Mouse (Mus musculus): ENCODE results near the gene Arid3c.
"Not testable (repeated sequence)": the region's sequence is repeated elsewhere in the genome, so short reads cannot be mapped to it uniquely, and the experiment has no call there.

Arid3c gene

DNA sequence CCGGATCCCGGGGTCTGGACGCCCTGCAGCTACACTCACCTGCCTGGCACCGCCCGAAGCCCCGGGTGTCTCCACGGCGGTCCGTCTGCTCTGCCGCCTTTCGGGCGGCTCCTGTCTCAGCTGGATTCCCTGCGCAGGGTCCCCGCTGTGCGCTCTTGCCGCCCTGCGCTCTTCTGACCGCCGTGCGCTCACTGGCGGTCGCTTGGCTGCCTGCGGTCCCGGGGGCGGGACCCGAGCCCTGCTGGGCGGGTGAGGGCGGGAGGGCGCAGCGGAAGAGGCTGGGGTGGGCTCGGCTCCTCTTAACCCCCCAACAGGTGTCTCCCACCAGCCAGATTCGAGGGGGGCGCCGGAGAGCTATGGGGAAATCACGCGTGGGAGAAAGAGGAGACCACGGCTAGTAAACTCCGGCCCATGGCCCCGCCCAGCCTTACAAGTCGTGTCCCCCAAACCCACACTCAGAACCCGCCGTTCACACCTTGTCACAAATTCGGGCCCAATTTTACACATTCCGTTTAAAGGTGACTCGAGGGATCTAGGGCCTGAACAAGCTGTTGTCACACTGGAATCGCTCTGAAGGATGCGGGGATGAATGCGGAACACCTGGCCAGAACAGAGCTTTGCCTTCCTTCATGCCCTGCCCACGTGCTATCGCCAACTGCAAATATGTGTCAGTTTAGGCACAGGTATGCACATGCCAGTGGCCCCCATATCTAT is at the start of gene Arid3c:
TSS of gene Arid3c (minus strand) at position 91 of the 714 bp plus-strand sequence.
- DNase-seq: no peak

DNA sequence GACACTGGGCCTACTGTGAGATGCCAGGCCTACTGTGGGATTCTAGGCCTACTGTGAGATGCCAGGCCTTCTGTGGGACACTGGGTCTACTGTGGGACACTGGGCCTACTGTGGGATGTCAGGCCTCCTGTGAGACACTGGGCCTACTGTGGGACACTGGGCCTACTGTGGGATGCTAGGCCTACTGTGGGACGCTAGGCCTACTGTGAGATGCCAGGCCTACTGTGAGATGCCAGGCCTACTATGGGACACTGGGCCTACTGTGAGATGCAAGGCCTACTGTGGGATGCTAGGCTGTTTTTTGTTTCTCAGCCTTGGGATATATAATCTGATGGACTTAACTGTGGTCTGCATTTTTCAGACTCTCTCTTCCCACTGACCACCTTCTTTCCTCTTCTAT is 44.9 kb upstream of the Arid3c start:
- not testable (repeated sequence) for DNase-seq

DNA sequence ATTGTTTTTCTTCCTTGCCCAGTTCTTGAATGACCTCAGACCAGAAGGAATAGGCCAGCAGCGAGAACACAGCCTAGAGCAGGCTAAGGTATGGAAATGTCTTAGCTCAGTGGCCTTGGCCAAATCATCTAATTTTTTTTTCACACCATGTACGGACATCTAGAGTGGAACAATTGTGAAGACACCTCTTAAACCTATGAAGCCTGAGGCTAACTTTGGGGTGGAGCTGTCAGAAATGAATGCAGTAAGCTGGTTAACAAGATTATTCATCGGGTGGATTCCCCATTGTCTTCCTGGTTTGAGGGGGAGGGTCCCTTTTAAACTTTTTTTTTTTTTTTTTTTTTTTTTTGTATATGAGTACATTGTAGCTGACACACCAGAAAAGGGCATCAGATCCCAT is 43.6 kb upstream of the Arid3c start:
- not testable (repeated sequence) for DNase-seq

DNA sequence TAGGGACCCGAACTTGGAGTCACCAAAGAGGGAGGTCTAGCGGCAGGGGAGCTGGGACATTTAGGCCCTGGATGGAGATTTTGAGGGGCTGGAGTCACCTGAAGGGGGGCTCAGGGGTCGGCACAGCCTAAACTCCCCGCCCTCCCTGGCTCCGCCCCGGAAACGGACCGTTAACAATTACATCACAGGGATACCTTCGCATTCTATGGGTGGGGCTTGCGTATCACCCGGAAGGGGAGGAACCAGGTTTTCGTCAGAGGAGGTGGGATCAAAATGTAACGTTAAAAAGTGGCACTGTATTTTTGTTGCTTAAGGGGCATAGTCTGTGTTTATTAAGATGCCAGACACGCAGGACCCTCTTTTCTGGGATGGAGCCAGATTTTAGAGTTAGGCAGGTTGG is 43.1 kb upstream of the Arid3c start, which contains the start of gene Ccl27a:
TSS of gene Ccl27a (minus strand) at position 246 of the 400 bp plus-strand sequence.
- DNase-seq: peak; percentile 91

DNA sequence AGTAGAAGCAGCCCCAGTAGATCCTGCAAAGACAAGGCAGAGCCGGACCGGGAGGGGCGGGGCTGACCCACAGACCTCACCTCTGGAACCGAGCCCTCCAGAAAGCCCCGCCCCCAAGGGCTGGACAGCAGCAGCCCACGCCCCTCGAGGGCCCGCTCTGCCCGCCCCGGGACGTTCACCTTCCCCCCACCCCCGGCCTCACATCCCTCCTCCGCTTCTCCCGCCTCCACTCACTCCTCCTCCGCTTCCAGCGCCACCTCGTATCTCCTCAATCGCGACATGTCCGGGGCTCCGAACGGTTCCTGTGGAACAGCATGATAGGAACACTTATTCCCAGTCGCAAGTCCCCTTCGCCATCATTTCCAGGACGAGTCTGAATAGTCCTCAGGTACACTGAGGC is 42.6 kb upstream of the Arid3c start:
- DNase-seq: peak; percentile 86

DNA sequence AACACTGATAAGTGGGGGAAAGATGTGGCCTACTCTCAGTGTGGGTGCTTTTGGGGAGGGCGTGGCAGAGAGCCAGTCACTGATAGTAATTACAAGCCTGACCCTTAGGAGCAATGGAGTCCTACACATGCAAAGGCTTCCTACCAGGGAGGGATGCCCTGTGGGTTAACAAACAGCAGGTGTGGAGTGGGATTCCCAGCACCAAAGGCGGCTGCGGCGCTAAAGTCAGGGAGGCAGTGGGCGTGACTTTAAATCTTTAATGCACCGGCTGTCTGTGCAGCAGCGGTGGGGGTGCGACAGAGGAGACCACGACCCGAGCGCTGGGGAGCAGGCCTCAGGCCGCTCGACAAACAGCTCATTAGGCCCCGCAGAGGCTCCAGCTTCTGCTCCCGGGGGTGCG is 42.0 kb upstream of the Arid3c start:
- DNase-seq: not testable (repeated sequence)

DNA sequence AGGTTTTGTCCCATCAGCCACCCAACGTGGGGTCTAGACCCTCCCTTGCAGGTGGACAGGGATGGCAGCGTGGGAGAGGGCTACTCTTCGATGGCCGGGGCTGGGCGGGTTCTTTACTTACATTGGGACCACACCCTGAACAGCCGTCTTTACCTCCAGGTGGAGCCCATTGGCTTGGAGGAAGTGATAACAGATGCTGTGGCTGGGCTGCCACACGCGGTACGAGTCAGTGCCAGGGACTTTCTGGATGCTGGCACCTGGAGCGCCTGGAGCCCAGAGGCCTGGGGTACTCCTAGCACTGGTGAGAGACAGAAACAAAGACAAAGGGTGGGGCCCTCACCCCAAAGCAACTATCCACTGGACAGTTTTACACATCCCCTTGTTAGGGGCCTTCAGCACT is 36.4 kb upstream of the Arid3c start:
- DNase-seq: not testable (repeated sequence)

DNA sequence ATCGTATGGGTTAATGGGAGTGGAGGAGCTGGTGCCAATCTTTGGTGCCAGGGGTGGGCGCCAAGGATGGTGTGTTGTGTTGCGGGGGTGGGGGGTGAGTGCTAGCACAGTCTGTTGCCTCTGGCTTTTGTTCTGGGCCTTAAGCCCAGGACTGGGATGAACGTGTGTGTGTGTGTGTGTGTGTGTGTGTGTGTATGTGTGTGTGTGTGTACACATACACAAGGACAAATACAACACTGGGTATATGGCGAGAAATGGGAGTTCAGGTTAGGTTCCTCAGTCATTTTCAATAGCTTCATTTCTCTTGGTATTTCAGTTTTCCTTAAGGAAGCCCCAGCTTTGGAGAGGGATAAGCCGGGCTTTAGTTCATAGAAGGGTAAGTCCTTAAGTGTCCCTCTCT is 32.2 kb upstream of the Arid3c start:
- DNase-seq: not testable (repeated sequence)

DNA sequence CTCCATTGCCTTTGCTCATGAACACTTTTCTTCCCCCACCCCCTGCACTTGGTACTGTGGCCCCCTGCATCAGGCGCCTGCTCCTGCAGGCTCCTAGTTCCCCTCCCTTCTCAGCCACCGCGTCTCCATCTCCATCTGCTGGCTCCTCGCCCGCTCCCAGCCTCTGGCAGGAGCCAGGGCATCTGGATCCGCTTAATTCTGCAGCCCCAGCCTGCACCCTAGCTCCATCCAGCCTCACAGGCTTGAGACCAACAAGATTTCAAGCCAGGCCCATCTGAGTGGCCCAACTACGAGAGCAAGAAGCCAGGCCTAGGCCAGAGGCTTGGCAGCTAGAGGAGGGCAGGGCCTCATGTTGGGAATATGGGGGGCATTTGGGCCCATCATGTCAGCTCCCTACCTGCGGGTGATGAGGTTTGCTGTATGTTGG is 31.8 kb upstream of the Arid3c start:
- DNase-seq: peak; percentile 78

DNA sequence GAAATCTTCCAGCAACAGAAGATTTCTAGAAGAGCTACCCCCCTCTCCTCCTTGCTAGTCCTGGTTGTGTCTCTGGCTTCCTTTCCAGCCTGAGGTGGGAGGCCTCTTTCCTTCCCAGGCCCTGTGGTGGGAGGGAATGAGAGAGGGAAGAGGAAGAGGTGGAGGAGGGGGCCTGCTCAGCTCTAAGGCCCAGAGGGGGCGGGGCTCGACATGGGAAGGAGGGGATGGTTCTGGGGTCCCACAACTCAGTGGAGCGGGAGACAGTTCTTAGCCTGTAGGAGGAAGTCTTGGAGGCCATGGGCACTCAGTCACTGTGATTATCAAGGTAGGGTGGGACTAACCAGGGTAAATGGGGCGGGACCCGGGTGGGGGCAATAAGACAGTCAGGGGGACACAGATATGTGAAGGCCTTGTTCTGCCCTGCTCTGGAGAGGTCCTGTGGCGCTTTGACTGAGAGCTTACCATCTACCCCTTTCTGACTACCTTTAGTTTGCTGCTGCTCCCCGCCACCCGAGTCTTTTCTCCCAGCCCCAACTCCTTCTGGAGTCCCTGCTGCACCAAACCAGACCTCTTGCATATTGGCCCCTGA is 31.3 kb upstream of the Arid3c start:
- peak; percentile 38 for DNase-seq

DNA sequence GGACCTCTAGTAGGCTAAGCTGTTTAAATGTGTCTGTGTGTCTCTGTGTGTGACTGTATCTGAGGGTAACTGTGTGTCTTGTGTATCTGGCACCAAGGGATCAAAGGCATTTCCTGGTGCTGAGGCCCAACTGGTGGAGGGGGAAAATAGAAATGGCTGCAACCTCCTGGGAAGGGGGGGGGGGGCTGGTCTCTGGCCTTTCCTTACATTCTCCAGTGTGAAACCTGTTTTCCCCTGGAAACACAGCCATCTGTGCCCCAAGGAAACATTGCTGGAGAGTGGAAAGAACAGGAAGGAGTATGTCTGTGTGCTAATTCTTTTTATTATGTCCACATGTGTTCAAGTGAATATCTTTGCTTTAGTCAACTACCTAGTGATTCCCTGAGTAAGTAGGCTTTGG is 30.7 kb upstream of the Arid3c start:
- DNase-seq: no peak

DNA sequence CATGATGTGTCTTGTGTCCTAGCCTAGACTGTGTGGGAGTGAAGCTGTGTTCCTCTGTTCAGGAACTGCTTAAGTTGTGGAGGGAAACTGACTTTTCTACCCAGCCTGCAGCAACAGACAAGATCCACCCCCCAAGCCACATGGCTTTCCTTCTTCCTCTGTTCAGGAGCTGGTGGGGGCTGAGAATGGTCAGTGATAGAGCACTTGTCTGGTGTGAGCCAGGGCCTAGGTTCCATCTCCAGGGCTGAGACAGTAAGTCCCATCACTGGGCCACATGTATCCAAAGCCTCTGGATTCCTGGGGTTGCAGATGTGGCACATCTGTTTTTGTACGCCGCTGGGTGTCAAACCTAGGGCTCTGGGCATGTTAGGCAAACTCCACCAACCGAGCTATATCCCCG is 30.0 kb upstream of the Arid3c start:
- DNase-seq: no peak

DNA sequence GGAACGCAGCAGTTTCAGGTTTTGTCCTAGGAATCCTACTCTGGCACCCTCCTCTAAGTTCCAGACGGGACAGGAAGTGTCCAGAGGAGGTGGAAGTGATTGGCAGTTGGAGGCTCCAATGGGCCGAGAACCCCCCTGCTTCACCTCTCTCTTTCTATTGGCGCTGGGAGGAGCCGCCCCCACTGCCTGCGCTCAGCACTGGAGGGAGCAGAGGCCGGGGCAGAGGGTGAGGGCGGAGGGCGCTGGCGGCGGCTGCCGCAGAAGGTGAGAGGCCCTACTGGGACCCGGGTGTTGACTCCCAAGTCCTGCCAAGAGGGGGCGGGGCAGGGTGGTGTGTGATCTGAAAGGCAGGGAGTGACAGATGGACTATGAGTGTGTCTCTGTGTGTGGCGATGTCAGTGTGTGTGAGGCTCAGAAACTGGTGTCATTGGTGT is 29.4 kb upstream of the Arid3c start:
- DNase-seq: peak; percentile 96

DNA sequence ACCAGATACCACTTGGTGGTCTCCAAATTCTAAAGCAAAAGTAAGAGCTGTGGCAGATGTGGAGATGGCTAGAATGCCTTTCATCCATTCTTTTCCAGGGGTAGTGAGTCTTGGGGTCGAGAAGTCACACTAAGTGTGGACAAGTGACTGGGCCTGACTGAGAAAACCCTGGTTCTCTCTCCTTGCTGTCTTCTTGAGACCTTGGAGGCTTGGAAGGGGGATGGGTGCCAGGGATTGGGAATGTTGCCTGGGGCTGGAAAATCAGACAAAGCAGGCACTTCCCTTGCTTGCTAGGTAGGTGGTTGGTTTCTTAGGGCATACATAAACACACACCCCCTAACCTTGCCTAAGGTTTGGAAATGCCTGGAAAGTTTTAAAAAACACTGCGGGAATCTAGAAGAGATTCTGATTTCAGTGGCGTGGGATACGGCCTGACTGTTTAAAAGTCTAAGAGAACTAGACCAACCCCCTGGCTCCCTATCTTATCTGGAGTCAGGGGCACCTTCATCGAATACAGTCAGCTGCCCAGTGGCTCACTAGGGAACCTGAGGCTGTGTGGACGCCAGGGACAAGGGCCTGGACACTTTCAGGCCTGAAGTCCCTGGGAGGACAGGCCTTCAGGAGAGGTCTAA is 28.8 kb upstream of the Arid3c start:
- DNase-seq: no peak

DNA sequence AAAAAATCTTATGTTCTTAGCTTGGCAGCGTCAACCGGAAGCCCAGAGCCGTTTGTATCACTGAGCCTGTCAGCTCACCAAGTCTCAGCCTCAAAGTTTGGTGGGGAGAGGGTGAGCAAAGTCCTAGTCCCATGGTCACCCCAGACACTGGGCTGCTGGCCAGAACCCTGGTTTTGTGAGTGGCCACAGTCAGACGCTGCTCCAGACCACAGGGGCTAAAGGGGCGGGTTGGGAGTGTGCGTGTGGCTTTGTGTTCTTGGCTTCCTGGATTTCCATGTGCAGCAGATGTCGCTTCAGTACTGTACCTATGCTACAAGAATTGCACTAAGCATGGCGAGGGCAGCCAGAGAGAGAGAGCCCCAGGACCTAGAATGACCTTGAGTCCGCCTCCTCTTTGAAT is 28.3 kb upstream of the Arid3c start:
- peak; percentile 80 for DNase-seq

DNA sequence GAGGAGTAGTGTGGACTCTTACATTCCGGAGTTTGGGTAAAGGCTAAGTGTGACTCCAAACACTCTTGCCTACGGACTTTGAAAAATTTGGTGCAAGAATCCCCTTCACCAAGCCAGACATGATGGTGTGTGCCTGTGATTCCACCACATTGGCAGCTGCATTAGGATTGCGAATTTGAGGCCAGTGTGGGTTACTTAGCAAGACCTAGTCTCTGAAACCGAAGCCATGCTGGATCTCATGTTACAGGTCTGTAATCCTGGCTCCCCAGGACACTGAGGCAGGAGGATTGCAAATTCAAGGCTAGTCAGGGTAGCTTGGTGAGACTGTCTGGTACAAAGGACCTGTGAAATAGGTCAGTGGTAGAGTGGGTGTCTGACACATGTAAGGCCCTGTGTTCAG is 27.8 kb upstream of the Arid3c start:
- no peak for DNase-seq

DNA sequence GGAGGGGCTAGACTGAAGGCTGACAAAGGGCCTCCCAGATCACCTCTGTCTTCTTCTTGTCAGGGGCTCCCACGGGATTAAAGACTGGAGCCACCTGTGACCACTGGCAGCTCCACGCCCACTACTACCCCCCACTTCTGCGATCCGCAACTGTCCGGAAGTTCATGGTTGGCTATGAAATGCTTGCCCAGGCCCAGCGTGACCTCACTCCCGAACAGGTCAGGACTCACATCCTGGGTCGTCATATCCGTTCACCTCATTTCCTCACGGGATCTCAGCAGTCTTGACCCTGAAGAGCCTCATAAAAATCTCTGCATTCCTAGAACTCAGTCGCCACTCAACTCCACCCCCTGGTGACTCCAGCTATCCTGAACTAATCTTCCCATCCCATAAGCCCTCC is 27.1 kb upstream of the Arid3c start:
- no peak for DNase-seq

DNA sequence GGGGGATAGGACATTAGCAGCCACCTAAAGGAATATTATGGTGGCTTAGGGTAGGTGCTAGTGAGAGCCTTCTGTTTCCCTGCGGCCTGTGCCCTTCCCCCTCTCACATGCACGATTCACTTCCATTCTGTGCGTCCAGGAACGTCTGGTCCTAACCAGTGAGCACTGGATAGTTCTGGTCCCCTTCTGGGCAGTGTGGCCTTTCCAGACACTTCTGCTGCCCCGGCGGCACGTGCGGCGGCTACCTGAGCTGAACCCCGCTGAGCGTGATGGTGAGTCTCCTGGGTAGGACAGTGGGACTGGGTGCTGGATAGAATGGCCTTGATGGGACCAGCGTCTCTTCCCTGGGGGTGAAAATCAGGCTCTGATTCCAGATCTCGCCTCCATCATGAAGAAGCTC is 26.4 kb upstream of the Arid3c start:
- no peak for DNase-seq

DNA sequence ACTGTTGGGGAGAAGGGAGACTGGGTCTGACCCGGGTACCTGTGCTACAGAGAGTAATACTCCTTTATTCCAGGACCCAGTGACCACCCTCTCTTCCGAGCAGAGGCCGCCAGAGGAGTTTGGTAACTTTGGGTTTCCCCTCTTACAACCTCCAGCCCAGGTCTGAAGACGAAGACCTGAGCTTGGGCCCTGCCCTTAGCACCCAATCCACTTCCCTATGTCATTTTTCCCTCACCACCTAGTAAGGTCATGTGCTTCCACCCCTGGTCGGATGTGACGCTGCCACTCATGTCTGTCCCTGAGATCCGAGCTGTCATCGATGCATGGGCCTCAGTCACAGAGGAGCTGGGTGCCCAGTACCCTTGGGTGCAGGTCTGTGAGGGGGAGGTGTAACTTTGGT is 25.5 kb upstream of the Arid3c start:
- DNase-seq: no peak

DNA sequence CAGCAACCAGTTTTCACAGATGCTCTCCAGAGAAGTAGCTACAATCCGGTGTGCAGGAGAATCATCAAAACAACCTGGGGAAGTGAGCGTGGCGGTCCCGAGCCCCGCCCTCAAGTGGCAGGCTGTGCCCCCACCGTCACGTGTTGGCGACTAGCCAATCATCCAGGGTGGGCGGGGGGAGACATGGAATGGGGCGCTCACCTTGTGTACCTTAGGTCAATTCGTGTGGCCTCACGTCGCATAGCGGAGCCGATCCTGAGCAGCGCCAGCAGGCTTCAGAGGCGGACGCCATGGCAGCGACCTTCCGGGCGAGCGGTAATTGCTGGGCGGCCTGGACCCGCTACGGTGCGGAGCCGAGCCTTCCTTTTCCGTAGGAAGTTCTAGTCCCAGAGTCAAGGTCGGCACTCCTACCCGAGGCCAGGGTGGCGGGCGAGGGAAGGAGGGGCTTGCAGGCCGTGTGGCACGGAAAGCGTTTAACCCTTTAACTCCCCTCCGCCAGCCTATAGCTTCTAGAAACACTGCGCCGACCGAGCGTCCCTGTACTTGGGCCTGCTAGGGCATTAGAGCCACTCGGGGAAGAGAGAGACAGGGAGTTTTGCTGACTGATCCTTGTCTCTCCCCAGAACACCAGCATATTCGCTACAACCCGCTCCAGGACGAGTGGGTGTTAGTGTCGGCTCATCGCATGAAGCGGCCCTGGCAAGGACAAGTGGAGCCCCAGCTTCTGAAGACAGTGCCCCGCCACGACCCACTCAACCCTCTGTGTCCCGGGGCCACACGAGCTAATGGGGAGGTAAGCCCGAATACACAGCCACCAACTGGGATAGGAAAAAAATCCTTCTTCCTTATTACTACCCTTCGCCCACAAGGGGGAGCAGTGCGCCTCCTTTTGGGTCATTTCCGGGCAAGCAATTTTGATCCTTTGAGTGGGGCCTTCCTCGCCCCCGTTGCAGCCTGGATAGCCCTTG is 24.7 kb upstream of the Arid3c start, which contains the start of gene Sigmar1:
TSS of gene Sigmar1 (minus strand) at position 820 of the 968 bp plus-strand sequence.
- peak; percentile 89 for DNase-seq

DNA sequence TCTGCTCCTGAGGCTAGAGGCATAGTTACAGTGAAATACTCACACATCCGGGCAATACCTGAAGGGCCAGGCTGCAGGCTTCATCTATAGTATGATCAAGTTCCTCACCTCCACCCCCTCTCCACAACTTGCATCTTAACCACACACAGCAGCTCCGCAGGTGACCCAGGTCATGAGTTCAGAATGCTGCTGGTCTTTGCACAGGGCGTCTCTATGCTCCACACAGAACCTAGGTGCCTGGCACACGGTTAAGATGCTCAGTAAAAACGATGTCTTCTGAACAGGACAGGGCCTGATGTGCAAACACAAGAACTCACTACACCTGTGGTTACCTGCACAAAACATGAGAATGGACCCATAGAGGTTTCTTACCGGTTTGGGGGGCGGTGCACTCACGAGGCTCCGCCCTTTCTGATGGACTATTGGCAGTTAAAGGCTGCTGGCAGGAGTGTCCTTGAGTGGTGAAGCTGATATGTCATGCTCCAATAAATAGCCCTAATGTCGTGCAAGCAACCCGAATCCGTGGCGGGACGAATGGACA is 23.9 kb upstream of the Arid3c start, which contains the start of gene Galt:
TSS of gene Galt (plus strand) at position 432 of the 541 bp plus-strand sequence.
- no peak for DNase-seq

DNA sequence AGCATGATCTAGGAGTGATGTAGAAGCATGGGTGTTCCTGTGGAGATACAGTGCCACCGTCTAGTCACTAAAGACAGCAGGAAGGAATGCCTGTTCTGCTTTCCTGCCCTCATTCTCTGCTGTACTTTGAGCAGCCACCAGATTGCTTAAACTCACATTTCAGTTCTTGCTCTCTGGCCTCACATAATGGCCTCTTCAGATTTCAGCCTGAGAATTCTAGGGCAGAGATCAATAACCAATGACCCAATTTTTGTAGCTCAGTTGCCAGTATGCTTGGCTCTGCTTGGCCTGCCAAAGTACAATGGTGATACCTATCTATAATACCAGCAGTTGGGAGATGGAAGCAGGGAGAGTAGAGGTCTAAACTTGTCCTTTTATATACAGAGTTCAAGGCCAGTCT is 14.1 kb upstream of the Arid3c start:
- no peak for DNase-seq
